Mouse (Mus musculus): ENCODE results near the gene Nf2. TPM values are rescaled to one million over a fixed set of nuclear protein-coding genes. Genes with fewer than 3 reads are reported as not detected.
A peak's percentile ranks its signal among the peaks of the same experiment; 100 is the strongest.

Gene Nf2
- polyA plus RNA-seq, 1 experiment from 2014 or later = 40.5 TPM

- Histone ChIP-seq H3K9ac (ENCODE audit: low read depth, low read length) (peak within 1 kb of the TSS; percentile 70), H3K36me3 (ENCODE audit: control insufficient read depth, insufficient read depth, low read length) (peaks cover 5% of the 10 kb centered on the region; the same call in 1 of the 2 replicates), H3K9me3 (ENCODE audit: control insufficient read depth, low read length) (no peaks in the 10 kb centered on the region), H3K4me3 (ENCODE audit: low read depth, low read length) (peak within 1 kb of the TSS; percentile 73), H3K27ac (replicated peaks; ENCODE audit: low read depth, low read length) (no peak within 1 kb of the TSS), H3K27me3 (replicated peaks; ENCODE audit: control insufficient read depth, insufficient read depth, low read length) (no peaks in the 10 kb centered on the region), H3K4me2 (ENCODE audit: low read depth, low read length) (peak within 1 kb of the TSS; percentile 70), H3K4me1 (ENCODE audit: control insufficient read depth, insufficient read depth, low read length) (peaks cover 6% of the 10 kb centered on the region)
- DNase-seq (ENCODE audit: low spot score) (peak; percentile 91), ATAC-seq (ENCODE audit: low read depth) (peak; percentile 96)
- WGBS = 2% methylated on average over 30 of the region's 30 CpGs
These were observed 24.6 kb upstream of the Nf2 start, which contains the start of gene Nipsnap1 for GRCm38 (mm10) chr11:4873755-4874475. Gene Nipsnap1 (plus strand): TSS chr11:4873951.

- ATAC-seq (ENCODE audit: low read depth) (no peak), DNase-seq (ENCODE audit: low spot score) (peak; percentile 87)
These were observed 16.4 kb upstream of the Nf2 start for GRCm38 (mm10) chr11:4865645-4866251.

GRCm38 (mm10) chr11:4862730-4863129 lies 13.4 kb upstream of the Nf2 start:
- Histone ChIP-seq H3K27ac (replicated peaks; ENCODE audit: low read depth, low read length) (no peak overlapping the region), H3K4me3 (ENCODE audit: low read depth, low read length) (no peak overlapping the region), H3K36me3 (ENCODE audit: control insufficient read depth, insufficient read depth, low read length) (no peaks in the 10 kb centered on the region), H3K9ac (ENCODE audit: low read depth, low read length) (no peak overlapping the region), H3K27me3 (replicated peaks; ENCODE audit: control insufficient read depth, insufficient read depth, low read length) (no peaks in the 10 kb centered on the region), H3K4me2 (ENCODE audit: low read depth, low read length) (peak overlapping the region; percentile 17), H3K9me3 (ENCODE audit: control insufficient read depth, low read length) (no peaks in the 10 kb centered on the region), H3K4me1 (ENCODE audit: control insufficient read depth, insufficient read depth, low read length) (peaks cover 14% of the 10 kb centered on the region)
- 88% methylated on average over 1 of the region's 1 CpGs for WGBS
- DNase-seq (ENCODE audit: low spot score) (no peak), ATAC-seq (ENCODE audit: low read depth) (no peak)

More at GRCm38 (mm10) chr11:4865645-4866251, 16.4 kb upstream of the Nf2 start:
- 29% methylated on average over 10 of the region's 10 CpGs for WGBS
- Histone ChIP-seq H3K9ac (ENCODE audit: low read depth, low read length) (no peak overlapping the region), H3K36me3 (ENCODE audit: control insufficient read depth, insufficient read depth, low read length) (no peaks in the 10 kb centered on the region), H3K27ac (replicated peaks; ENCODE audit: low read depth, low read length) (no peak overlapping the region), H3K4me2 (ENCODE audit: low read depth, low read length) (no peak overlapping the region), H3K9me3 (ENCODE audit: control insufficient read depth, low read length) (no peaks in the 10 kb centered on the region), H3K27me3 (replicated peaks; ENCODE audit: control insufficient read depth, insufficient read depth, low read length) (no peaks in the 10 kb centered on the region), H3K4me3 (ENCODE audit: low read depth, low read length) (no peak overlapping the region), H3K4me1 (ENCODE audit: control insufficient read depth, insufficient read depth, low read length) (peaks cover 14% of the 10 kb centered on the region)

GRCm38 (mm10) chr11:4861816-4862604 lies 12.7 kb upstream of the Nf2 start:
- Histone ChIP-seq H3K27ac (replicated peaks; ENCODE audit: low read depth, low read length) (peak overlapping the region; percentile 76), H3K4me2 (ENCODE audit: low read depth, low read length) (peak overlapping the region; percentile 17), H3K4me3 (ENCODE audit: low read depth, low read length) (no peak overlapping the region; the same call in 1 of the 2 replicates), H3K27me3 (replicated peaks; ENCODE audit: control insufficient read depth, insufficient read depth, low read length) (no peaks in the 10 kb centered on the region), H3K36me3 (ENCODE audit: control insufficient read depth, insufficient read depth, low read length) (no peaks in the 10 kb centered on the region), H3K9me3 (ENCODE audit: control insufficient read depth, low read length) (no peaks in the 10 kb centered on the region), H3K9ac (ENCODE audit: low read depth, low read length) (no peak overlapping the region), H3K4me1 (ENCODE audit: control insufficient read depth, insufficient read depth, low read length) (peaks cover 14% of the 10 kb centered on the region)
- DNase-seq (ENCODE audit: low spot score) (peak; percentile 77), ATAC-seq (ENCODE audit: low read depth) (peak; percentile 77)
- WGBS = 17% methylated on average over 10 of the region's 11 CpGs

GRCm38 (mm10) chr11:4860986-4861385 lies 11.7 kb upstream of the Nf2 start:
- no peaks in the 10 kb centered on the region for H3K27me3 ChIP-seq (replicated peaks; ENCODE audit: control insufficient read depth, insufficient read depth, low read length)
- H3K4me2 ChIP-seq (ENCODE audit: low read depth, low read length) = no peak overlapping the region
- no peaks in the 10 kb centered on the region for H3K36me3 ChIP-seq (ENCODE audit: control insufficient read depth, insufficient read depth, low read length)
- H3K4me1 ChIP-seq (ENCODE audit: control insufficient read depth, insufficient read depth, low read length) = peaks cover 14% of the 10 kb centered on the region
- 50% methylated on average over 1 of the region's 1 CpGs for WGBS
- ATAC-seq (ENCODE audit: low read depth) (no peak), DNase-seq (ENCODE audit: low spot score) (no peak)
- no peak overlapping the region for H3K4me3 ChIP-seq (ENCODE audit: low read depth, low read length)
- no peak overlapping the region for H3K9ac ChIP-seq (ENCODE audit: low read depth, low read length)
- peak overlapping the region; percentile 76 for H3K27ac ChIP-seq (replicated peaks; ENCODE audit: low read depth, low read length)
- H3K9me3 ChIP-seq (ENCODE audit: control insufficient read depth, low read length) = no peaks in the 10 kb centered on the region

- Histone ChIP-seq H3K27me3 (replicated peaks; ENCODE audit: control insufficient read depth, insufficient read depth, low read length) (no peaks in the 10 kb centered on the region), H3K4me2 (ENCODE audit: low read depth, low read length) (no peak overlapping the region), H3K36me3 (ENCODE audit: control insufficient read depth, insufficient read depth, low read length) (no peaks in the 10 kb centered on the region), H3K27ac (replicated peaks; ENCODE audit: low read depth, low read length) (no peak overlapping the region), H3K9me3 (ENCODE audit: control insufficient read depth, low read length) (no peaks in the 10 kb centered on the region), H3K4me3 (ENCODE audit: low read depth, low read length) (no peak overlapping the region), H3K9ac (ENCODE audit: low read depth, low read length) (no peak overlapping the region), H3K4me1 (ENCODE audit: control insufficient read depth, insufficient read depth, low read length) (peaks cover 14% of the 10 kb centered on the region)
- no peak for ATAC-seq (ENCODE audit: low read depth)
- DNase-seq (ENCODE audit: low spot score) = no peak
- WGBS = 54% methylated on average over 2 of the region's 2 CpGs
These were observed 9.1 kb upstream of the Nf2 start for GRCm38 (mm10) chr11:4858416-4858815.

GRCm38 (mm10) chr11:4854181-4854580 lies 4.8 kb upstream of the Nf2 start:
- no peaks in the 10 kb centered on the region for H3K27me3 ChIP-seq (replicated peaks; ENCODE audit: control insufficient read depth, insufficient read depth, low read length)
- no peak overlapping the region for H3K4me3 ChIP-seq (ENCODE audit: low read depth, low read length)
- H3K9ac ChIP-seq (ENCODE audit: low read depth, low read length) = no peak overlapping the region
- WGBS = 91% methylated on average over 5 of the region's 5 CpGs
- H3K4me2 ChIP-seq (ENCODE audit: low read depth, low read length) = no peak overlapping the region
- no peak overlapping the region for H3K27ac ChIP-seq (replicated peaks; ENCODE audit: low read depth, low read length)
- H3K36me3 ChIP-seq (ENCODE audit: control insufficient read depth, insufficient read depth, low read length) = no peaks in the 10 kb centered on the region
- DNase-seq (ENCODE audit: low spot score) = no peak
- ATAC-seq (ENCODE audit: low read depth) = no peak
- no peaks in the 10 kb centered on the region for H3K4me1 ChIP-seq (ENCODE audit: control insufficient read depth, insufficient read depth, low read length)
- no peaks in the 10 kb centered on the region for H3K9me3 ChIP-seq (ENCODE audit: control insufficient read depth, low read length)

GRCm38 (mm10) chr11:4853021-4853420 lies 3.7 kb upstream of the Nf2 start:
- no peaks in the 10 kb centered on the region for H3K9me3 ChIP-seq (ENCODE audit: control insufficient read depth, low read length)
- DNase-seq (ENCODE audit: low spot score) (no peak), ATAC-seq (ENCODE audit: low read depth) (no peak)
- no peaks in the 10 kb centered on the region for H3K27me3 ChIP-seq (replicated peaks; ENCODE audit: control insufficient read depth, insufficient read depth, low read length)
- H3K4me2 ChIP-seq (ENCODE audit: low read depth, low read length) = no peak overlapping the region
- no peaks in the 10 kb centered on the region for H3K36me3 ChIP-seq (ENCODE audit: control insufficient read depth, insufficient read depth, low read length)
- peaks cover 2% of the 10 kb centered on the region for H3K4me1 ChIP-seq (ENCODE audit: control insufficient read depth, insufficient read depth, low read length)
- H3K4me3 ChIP-seq (ENCODE audit: low read depth, low read length) = no peak overlapping the region
- no peak overlapping the region for H3K27ac ChIP-seq (replicated peaks; ENCODE audit: low read depth, low read length)
- no peak overlapping the region for H3K9ac ChIP-seq (ENCODE audit: low read depth, low read length)

Data from embryonic facial prominence, embryonic 14.5 days (tissue).